Mouse (Mus musculus) liver, embryonic 12.5 days (tissue): ENCODE results near the gene Vgll1. TPM values are rescaled to one million over a fixed set of nuclear protein-coding genes. Genes with fewer than 3 reads are reported as not detected.

Experiments used
- ATAC-seq: fragments of 200-750 bp; cut with Nextera tagmentation; 2 replicates; pipeline ENCODE4 v1.8.0; 2017; ENCODE audit warnings: moderate number of reproducible peaks, mild to moderate bottlenecking, moderate library complexity
- H3K27ac ChIP-seq: fragments of 300-500 bp; sonication (generic); 2 replicates; pipeline ENCODE4 v1.5.1; 2016; ENCODE audit warnings: mild to moderate bottlenecking
- H3K27me3 ChIP-seq: fragments of 300-500 bp; sonication (generic); replicated peaks from 2 replicates; pipeline ENCODE4 v1.6.1; 2016; ENCODE audit warnings: mild to moderate bottlenecking, moderate library complexity
- H3K36me3 ChIP-seq: fragments of 300-500 bp; sonication (generic); 2 replicates; pipeline ENCODE4 v1.6.1; 2016; ENCODE audit warnings: mild to moderate bottlenecking, moderate library complexity
- H3K4me1 ChIP-seq: fragments of 300-500 bp; sonication (generic); 2 replicates; pipeline ENCODE4 v1.6.1; 2016
- H3K4me2 ChIP-seq: fragments of 300-500 bp; sonication (generic); 2 replicates; pipeline ENCODE4 v1.6.1; 2016; ENCODE audit warnings: mild to moderate bottlenecking, moderate library complexity
- H3K4me3 ChIP-seq: fragments of 300-500 bp; sonication (generic); 2 replicates; pipeline ENCODE4 v1.5.1; 2016; ENCODE audit warnings: mild to moderate bottlenecking, moderate library complexity
- H3K9ac ChIP-seq: fragments of 300-500 bp; sonication (generic); 2 replicates; pipeline ENCODE4 v1.6.1; 2016; ENCODE audit warnings: mild to moderate bottlenecking, moderate library complexity
- H3K9me3 ChIP-seq: fragments of 300-500 bp; sonication (generic); replicated peaks from 2 replicates; pipeline ENCODE4 v1.6.1; 2016; ENCODE audit warnings: mild to moderate bottlenecking, moderate library complexity
- whole genome bisulfite sequencing: fragments of 180-500 bp; shearing (Covaris S2); methylation state at CpG from one replicate; pipeline ENCODE4 v1.1.7; 2016; ENCODE audit not compliant: insufficient replicate concordance; 5-methylcytosine and 5-hydroxymethylcytosine counted together
- polyA plus RNA-seq: library from polyadenylated mRNA; unstranded; fragments of >200 nt; fragmentation: Nextera tagmentation; extraction: Ambion mirVana; gene quantifications from 2 replicates; pipeline ENCODE4 v1.2.1, GENCODE M21; 2016

Vgll1 gene
- polyA plus RNA-seq, result 0.07 TPM in 1 of 2 replicates, not detected in the other

DNA sequence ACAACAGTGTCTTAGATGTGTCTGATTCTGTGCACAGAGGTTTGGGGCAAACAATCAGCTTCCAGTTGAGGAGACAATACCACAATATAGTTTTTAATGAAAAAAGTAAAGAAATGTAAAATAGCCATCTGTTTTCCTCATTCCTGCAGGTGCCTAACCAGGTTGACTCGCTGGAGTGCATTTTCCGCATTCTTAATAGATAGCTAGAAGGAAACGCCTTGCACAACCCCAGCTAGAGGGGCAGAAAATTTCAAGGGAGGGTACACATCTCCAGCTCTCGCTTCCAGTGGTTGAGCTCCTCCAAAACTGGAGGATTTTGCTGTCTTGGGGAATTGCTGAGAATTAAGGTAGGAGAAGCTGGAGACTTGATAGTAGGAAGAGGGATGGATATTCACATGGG, at the start of gene Vgll1:
Gene Vgll1 (plus strand): TSS at position 301 of the 400 bp plus-strand sequence.
- Histone ChIP-seq H3K27me3 (no peaks in the 10 kb centered on the region), H3K4me1 (no peaks in the 10 kb centered on the region), H3K4me2 (no peak within 1 kb of the TSS), H3K4me3 (no peak within 1 kb of the TSS), H3K9me3 (no peaks in the 10 kb centered on the region), H3K9ac (no peak within 1 kb of the TSS), H3K27ac (no peak within 1 kb of the TSS), H3K36me3 (no peaks in the 10 kb centered on the region)
- ATAC-seq, result no peak
- WGBS, result 67% methylated on average over 4 of the region's 4 CpGs

- H3K27me3 ChIP-seq, result no peaks in the 10 kb centered on the region
- H3K36me3 ChIP-seq, result no peaks in the 10 kb centered on the region
- H3K9me3 ChIP-seq, result no peaks in the 10 kb centered on the region
- H3K4me1 ChIP-seq, result no peaks in the 10 kb centered on the region
- no peak within 1 kb of the TSS for H3K27ac ChIP-seq
- ATAC-seq, result no peak
- H3K4me2 ChIP-seq, result no peak within 1 kb of the TSS
- H3K9ac ChIP-seq, result no peak within 1 kb of the TSS
- 63% methylated on average over 5 of the region's 5 CpGs for WGBS
- no peak within 1 kb of the TSS for H3K4me3 ChIP-seq
Observed at GRCm38 (mm10) chrX:57042774-57043173, 45.1 kb upstream of the Vgll1 start, which contains the start of gene Brs3. TSS of gene Brs3 (plus strand) at chrX:57043074.

GRCm38 (mm10) chrX:57043869-57044268, 44.0 kb upstream of the Vgll1 start:
- Histone ChIP-seq H3K4me2 (no peak overlapping the region), H3K4me3 (no peak overlapping the region), H3K36me3 (no peaks in the 10 kb centered on the region), H3K9me3 (no peaks in the 10 kb centered on the region), H3K27me3 (no peaks in the 10 kb centered on the region), H3K27ac (no peak overlapping the region), H3K9ac (no peak overlapping the region), H3K4me1 (no peaks in the 10 kb centered on the region)
- ATAC-seq, result no peak
- WGBS, result 63% methylated on average over 6 of the region's 6 CpGs

GRCm38 (mm10) chrX:57052848-57053173, 35.1 kb upstream of the Vgll1 start:
- H3K4me2 ChIP-seq, result peak overlapping the region; percentile 74
- H3K4me1 ChIP-seq, result peaks cover 8% of the 10 kb centered on the region
- WGBS, result 10% methylated on average over 4 of the region's 4 CpGs
- peak overlapping the region; percentile 71; the same call in 1 of the 2 replicates for H3K9ac ChIP-seq
- no peaks in the 10 kb centered on the region for H3K9me3 ChIP-seq
- peak; percentile 35 for ATAC-seq
- peak overlapping the region; percentile 70 for H3K4me3 ChIP-seq
- no peaks in the 10 kb centered on the region for H3K27me3 ChIP-seq
- no peak overlapping the region for H3K27ac ChIP-seq
- H3K36me3 ChIP-seq, result peaks cover 16% of the 10 kb centered on the region; the same call in 1 of the 2 replicates

DNA sequence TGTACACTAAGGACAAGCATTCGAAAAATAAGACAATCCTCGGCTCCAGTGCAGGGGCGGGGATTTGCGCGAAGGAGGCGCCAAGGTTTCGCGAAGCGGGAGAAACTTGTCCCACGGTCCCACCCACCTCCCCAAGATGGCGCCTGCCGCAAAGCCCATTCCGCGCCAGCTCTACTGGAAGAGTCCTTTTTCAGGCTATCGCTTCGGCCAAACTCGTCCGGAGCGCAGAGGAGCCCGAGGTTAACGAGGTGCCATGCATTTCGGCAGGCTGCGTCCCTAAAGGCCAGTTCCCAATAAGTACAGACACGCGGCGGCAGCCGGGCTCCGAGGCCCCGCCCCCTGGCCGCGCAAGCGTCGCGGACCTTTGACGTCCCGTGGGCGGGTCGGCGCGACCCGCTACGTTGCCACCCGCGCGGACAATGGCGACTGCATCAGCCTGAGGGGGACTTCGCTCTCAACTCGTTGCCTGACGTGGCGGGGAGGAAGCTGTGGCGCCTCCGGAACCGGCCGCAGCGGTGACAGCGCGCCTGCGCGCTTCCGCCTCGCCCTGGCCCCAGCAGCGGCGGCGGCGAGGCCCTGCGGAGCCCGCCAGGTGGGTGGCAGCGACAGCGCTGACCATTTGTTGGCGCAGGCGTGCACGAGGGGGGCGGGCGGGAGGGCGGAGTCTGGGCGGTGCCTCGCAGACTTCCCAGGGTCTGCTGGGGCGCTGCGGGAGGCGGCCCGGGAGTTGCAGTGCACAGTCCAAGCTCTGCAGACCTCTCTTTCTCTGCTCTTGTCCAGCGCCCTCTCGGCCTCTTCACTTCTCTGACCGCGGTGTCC, 34.5 kb upstream of the Vgll1 start, which contains the start of gene Htatsf1:
Gene Htatsf1 (plus strand): TSS at position 410 of the 819 bp plus-strand sequence.
- Histone ChIP-seq H3K36me3 (peaks cover 17% of the 10 kb centered on the region; the same call in 1 of the 2 replicates), H3K4me2 (peak within 1 kb of the TSS; percentile 74), H3K9ac (peak within 1 kb of the TSS; percentile 71), H3K9me3 (no peaks in the 10 kb centered on the region), H3K27ac (peak within 1 kb of the TSS; percentile 86), H3K27me3 (no peaks in the 10 kb centered on the region), H3K4me1 (peaks cover 8% of the 10 kb centered on the region), H3K4me3 (peak within 1 kb of the TSS; percentile 70)
- peak; percentile 96 for ATAC-seq
- 9% methylated on average over 60 of the region's 85 CpGs for WGBS

DNA sequence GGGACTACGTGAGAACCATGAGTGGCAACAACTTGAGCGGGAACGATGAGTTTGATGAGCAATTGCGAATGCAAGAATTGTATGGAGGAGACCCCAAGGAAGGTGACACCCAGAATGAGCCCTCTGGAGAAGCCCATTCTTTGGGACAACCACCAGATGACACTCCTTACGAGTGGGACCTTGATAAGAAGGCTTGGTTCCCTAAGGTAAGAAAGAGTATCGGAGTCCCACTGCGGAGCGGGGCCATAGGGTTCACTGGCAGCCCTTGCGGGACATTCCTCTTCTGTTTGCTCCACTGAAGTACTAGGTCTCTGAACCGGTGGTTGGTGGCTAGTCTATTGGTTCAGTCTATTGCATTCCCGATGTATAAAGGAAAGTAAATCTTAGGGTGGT, 33.9 kb upstream of the Vgll1 start:
- WGBS, result 14% methylated on average over 11 of the region's 11 CpGs
- H3K4me3 ChIP-seq, result peak overlapping the region; percentile 70
- peak overlapping the region; percentile 74 for H3K4me2 ChIP-seq
- peak; percentile 53 for ATAC-seq
- H3K4me1 ChIP-seq, result peaks cover 8% of the 10 kb centered on the region
- peak overlapping the region; percentile 71 for H3K9ac ChIP-seq
- H3K27ac ChIP-seq, result no peak overlapping the region; the same call in 1 of the 2 replicates
- H3K27me3 ChIP-seq, result no peaks in the 10 kb centered on the region
- H3K36me3 ChIP-seq, result peaks cover 17% of the 10 kb centered on the region; the same call in 1 of the 2 replicates
- no peaks in the 10 kb centered on the region for H3K9me3 ChIP-seq

DNA sequence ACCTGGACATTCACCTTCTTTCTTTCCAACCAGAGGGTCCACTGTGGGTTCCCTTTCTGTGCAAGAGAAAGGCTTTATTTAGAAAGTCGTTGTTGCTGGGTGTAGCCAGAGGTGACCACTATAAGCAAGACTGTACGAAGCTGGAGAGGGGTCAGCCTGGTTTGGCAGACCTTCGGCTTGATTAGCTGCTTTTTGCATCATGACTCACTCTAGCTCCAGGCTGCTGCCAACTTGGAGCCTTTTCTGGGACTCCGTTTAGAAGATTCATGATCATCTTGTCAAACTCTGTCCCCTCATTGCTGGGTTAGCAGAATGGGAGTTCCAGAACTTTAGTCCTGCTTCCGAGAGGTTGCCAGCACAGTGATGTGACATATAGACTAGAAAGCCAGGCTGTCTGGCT, 6.4 kb upstream of the Vgll1 start:
- no peaks in the 10 kb centered on the region for H3K27me3 ChIP-seq
- H3K9ac ChIP-seq, result no peak overlapping the region
- ATAC-seq, result no peak
- WGBS, result 62% methylated on average over 5 of the region's 5 CpGs
- no peaks in the 10 kb centered on the region for H3K36me3 ChIP-seq
- H3K4me3 ChIP-seq, result no peak overlapping the region
- no peak overlapping the region for H3K4me2 ChIP-seq
- no peaks in the 10 kb centered on the region for H3K4me1 ChIP-seq
- H3K27ac ChIP-seq, result no peak overlapping the region
- H3K9me3 ChIP-seq, result no peaks in the 10 kb centered on the region

DNA sequence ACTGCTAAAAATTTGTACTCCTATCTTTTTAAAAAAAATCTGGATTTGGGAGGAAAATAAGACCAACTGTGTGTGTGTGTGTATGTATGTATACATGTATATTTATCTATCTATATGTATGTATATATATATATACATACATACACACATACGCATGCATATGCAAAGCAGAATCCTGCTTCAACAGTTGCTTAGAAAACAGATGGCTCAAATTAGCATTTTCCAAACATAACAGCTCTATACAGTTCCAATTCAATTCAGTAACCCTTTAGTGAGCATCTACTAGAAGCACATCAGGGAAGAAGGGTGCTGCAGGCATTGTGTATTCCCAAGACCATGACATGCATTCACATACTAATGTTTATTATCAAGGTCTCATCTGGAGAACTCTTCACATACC, 15.5 kb downstream of the Vgll1 start:
- no peak for ATAC-seq
- Histone ChIP-seq H3K27ac (no peak overlapping the region), H3K9me3 (no peaks in the 10 kb centered on the region), H3K9ac (no peak overlapping the region), H3K4me3 (no peak overlapping the region), H3K27me3 (no peaks in the 10 kb centered on the region), H3K4me1 (no peaks in the 10 kb centered on the region), H3K36me3 (no peaks in the 10 kb centered on the region), H3K4me2 (no peak overlapping the region)
- 75% methylated on average over 1 of the region's 1 CpGs for WGBS

DNA sequence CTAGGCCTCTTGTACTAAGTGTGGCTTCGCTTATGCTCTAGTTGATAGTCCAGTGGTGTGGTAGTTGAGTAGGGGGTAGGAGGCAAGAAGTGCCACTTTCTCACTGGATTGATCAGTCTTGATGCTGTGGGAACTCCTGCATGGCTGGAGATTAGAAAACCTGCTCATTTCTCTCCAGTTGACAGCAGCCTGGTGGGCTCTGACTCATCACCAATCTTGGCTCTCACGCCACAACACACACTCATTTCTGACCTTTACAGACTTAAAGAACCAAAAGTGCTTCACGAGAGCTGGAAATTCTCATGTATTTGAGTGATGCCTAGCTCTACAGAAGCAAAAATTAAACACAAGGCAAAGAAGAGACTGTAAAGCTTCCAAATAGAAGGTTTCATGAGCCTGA, 19.1 kb downstream of the Vgll1 start:
- Histone ChIP-seq H3K27me3 (no peaks in the 10 kb centered on the region), H3K9me3 (no peaks in the 10 kb centered on the region), H3K4me1 (no peaks in the 10 kb centered on the region), H3K4me3 (no peak overlapping the region), H3K36me3 (no peaks in the 10 kb centered on the region), H3K4me2 (no peak overlapping the region), H3K9ac (no peak overlapping the region), H3K27ac (no peak overlapping the region)
- ATAC-seq, result no peak
- WGBS, result 54% methylated on average over 3 of the region's 3 CpGs

DNA sequence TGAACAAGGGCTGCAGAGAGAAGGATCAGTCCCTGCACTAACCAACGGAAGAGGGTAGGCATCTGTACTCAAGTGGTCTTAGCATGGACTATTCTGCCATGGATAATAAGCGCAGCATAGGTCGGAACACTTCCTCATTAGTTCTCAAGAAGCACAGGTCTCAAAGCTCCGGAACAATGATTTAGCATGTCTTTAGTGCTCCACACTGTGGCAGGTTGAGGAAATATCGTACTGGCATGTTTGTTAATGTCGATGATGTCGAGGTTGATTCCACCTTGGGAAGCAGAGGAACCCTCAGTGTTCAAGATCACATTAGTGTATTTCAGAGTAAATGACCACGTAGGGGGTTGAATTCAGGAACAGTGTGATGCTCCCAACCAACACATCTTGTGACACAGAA, 30.2 kb downstream of the Vgll1 start:
- WGBS, result 59% methylated on average over 8 of the region's 8 CpGs
- Histone ChIP-seq H3K9ac (no peak overlapping the region), H3K27me3 (no peaks in the 10 kb centered on the region), H3K36me3 (no peaks in the 10 kb centered on the region), H3K4me1 (no peaks in the 10 kb centered on the region), H3K27ac (no peak overlapping the region), H3K4me3 (no peak overlapping the region), H3K4me2 (no peak overlapping the region), H3K9me3 (no peaks in the 10 kb centered on the region)
- ATAC-seq, result no peak

DNA sequence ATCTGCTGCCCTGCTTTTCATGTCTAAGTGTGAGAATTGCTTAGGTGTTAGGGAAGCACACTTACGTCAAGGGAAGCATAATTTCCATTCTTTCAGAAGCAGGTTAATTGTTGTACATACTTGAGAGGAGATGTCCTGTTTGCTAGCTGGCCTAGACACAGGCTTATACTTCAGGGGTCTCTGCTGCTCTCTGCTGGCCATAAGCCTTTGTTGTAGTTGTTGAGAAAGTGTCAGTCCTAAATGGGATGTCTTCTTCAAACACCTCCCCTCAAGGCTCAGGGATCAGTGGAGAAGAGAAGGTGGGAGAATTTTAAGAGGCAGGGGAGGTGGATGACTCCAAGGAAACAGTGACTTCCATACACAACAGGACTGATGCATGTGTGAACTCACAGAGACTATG, 32.9 kb downstream of the Vgll1 start:
- 74% methylated on average over 1 of the region's 1 CpGs for WGBS

GRCm38 (mm10) chrX:57130633-57131032, 42.7 kb downstream of the Vgll1 start:
- no peak overlapping the region for H3K9ac ChIP-seq
- no peak overlapping the region for H3K27ac ChIP-seq
- H3K27me3 ChIP-seq, result no peaks in the 10 kb centered on the region
- ATAC-seq, result no peak
- no peak overlapping the region for H3K4me3 ChIP-seq
- H3K9me3 ChIP-seq, result no peaks in the 10 kb centered on the region
- no peaks in the 10 kb centered on the region for H3K36me3 ChIP-seq
- WGBS, result 11% methylated on average over 1 of the region's 1 CpGs
- no peak overlapping the region for H3K4me2 ChIP-seq
- no peaks in the 10 kb centered on the region for H3K4me1 ChIP-seq

More for the DNA sequence above, 32.9 kb downstream of the Vgll1 start:
- no peak overlapping the region for H3K4me3 ChIP-seq
- no peak for ATAC-seq
- H3K4me1 ChIP-seq, result no peaks in the 10 kb centered on the region
- H3K9me3 ChIP-seq, result no peaks in the 10 kb centered on the region
- no peaks in the 10 kb centered on the region for H3K27me3 ChIP-seq
- H3K9ac ChIP-seq, result no peak overlapping the region
- no peak overlapping the region for H3K4me2 ChIP-seq
- no peak overlapping the region for H3K27ac ChIP-seq
- H3K36me3 ChIP-seq, result no peaks in the 10 kb centered on the region
